Mouse (Mus musculus) erythroblast, embryonic 14.5 days (primary cell): Measurements from ENCODE around the gene Upk1a.

Source experiments
- GATA1 ChIP-seq: IDR thresholded peaks from 2 replicates; pipeline ENCODE4 v1.6.1; 2012; ENCODE audit warnings: low read length, inconsistent platforms, mixed read lengths
- TAL1 ChIP-seq: IDR thresholded peaks from 3 replicates; pipeline ENCODE4 v1.6.1; 2012; ENCODE audit warnings: low read length, inconsistent platforms, mixed read lengths

DNA sequence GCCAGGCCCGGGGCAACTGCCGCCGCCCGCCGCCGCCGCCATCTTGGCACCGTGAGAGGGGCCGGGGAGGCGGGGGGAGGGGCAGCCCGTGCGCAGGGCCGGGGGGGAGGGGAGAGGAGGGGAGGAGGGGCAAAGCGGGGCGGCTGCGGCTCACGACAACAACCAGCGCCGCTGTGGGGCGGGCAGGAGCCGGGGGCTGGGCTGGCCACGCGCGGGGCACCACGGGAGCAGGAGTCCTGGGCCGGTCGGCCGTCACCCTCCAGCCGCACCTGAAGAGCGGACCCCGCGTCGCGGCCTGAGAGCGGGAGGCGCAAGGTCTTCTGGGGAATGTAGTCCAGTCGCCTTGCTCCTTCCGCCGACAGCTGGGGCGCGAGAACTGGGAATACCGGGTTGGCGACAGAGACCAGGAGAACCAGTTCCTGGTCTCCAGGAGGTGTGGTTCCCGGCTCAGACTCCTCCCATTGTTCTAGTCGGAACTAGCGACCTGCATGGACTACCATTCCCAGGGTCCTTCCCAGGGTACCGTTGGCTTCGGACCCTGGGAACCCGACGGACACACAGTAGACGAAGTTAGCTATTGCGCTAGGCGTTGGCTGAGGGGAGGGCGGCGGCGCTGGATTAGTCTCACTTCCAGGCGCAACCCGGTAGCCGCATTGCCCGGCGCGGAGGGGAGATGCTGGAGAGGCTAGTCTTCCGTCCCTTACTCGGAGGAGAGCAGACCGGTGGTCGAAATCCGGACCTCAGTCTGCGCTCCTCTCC is 23.8 kb downstream of the Upk1a start, which contains the start of gene Kmt2b:
- TF ChIP-seq TAL1 (no peak), GATA1 (no peak)
